Mouse (Mus musculus) cerebellum, adult 18-20 months (tissue): ENCODE results near the gene Ptpra.
A peak's percentile ranks its signal among the peaks of the same experiment; 100 is the strongest.
"Not testable (repeated sequence)": the region's sequence is repeated elsewhere in the genome, so short reads cannot be mapped to it uniquely, and the experiment has no call there.

Source experiments
- DNase-seq, 2 experiments: peaks; one replicate each; pipeline ENCODE4 v3.0.0; 2021

The Ptpra gene

DNA sequence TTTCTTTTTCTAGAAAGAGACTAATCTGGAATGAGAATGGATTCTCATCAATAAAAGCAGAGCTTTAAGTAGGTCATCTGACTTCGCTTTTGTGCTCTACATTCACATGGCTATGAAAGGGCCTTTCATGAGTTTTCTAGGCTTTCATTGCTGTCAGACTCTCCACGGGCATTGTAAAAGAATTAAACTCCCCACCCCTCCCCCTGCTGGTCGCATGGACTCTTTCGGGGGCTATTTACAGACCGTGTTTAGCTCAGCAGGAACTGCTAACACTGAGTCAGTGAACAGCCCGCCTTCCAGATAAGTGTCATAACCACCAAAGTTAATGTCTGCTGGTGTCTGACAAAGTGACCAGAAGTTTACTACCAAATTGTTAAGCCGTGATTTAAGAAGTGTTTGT is 41.5 kb downstream of the Ptpra start:
- DNase-seq = peak in 1 of 2 experiments; percentile 20

DNA sequence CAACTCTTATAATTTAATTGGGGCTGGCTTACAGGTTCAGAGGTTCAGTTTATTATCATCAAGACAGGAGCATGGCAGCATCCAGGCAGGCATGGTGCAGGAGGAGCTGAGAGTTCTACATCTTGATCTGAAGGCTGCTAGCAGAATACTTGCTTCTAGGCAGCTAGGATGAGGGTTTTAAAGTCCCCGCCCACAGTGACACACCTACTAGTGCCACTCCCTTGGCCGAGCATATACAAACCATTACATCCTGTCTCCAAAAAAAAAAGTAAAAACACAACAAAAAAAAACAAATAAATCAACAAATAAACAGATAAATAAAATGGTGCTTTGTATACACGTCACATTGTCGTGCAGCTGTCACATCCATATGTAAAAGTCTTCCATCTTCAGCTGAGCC is 45.0 kb downstream of the Ptpra start:
- DNase-seq = not testable (repeated sequence)

DNA sequence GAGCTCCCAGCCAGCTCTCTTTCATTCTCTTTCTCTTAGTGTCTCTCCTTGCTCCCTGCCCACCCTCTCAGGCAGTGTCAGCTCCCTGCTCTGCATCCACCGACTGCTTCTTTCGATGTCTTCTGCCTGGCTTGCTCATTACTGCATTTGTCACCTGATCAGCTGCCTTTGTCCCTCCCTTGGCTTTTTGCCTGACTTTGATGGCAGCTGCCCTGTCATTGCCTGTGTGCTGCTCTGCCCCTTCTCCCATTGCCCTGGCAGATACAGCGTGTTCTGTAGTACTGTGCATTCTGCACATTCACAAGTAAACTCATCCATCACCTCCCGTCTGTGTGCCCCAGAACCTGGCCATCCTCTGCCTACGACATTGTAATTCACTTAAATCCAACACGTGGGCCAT is 46.0 kb downstream of the Ptpra start:
- peak; percentile 60 to 77 for DNase-seq

GRCm38 (mm10) chr2:130496931-130497330 is 46.9 kb downstream of the Ptpra start:
- DNase-seq = no peak

DNA sequence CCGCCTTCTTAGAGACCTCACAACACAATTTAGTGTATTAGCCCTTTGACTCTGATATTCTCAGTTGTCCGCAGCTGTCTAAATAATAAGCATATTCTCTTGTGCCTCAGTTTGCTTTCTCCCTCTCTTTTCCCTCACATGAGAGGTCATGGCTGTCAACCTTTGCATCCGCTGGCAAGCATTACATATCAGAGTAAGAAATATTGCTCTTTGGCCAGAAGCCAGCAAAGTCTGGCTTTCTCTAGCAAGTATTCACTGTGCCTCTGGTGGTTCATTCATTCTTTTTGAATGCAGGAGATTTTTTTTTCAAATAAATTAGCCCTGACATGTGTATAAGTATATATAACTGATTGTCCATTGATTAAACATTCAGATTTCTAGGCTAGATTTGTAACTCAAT is 49.5 kb downstream of the Ptpra start:
- no peak for DNase-seq

DNA sequence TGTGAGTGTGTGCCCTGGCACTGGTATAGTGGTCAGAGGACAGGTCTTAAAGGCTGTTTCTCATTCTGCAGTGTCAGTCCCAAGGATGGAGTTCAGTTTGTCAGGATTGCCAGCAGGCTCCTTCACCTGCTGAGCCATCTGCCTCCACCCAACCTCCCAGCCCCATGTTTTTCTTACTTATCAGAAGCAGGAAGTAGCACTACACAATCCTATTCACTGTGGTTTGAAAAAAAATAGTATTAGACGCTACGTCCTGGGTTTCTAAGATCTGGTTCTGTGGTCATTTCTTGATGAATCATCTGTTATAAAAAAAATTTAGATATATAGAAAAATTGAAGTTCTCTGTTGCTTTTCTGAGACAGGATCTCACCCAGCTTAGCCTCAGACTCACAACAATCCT is 51.5 kb downstream of the Ptpra start:
- DNase-seq = no peak

GRCm38 (mm10) chr2:130511616-130512015 is 61.5 kb downstream of the Ptpra start:
- not testable (repeated sequence) for DNase-seq

- DNase-seq = no peak
These were observed 63.8 kb downstream of the Ptpra start for GRCm38 (mm10) chr2:130513907-130514306.

- DNase-seq = no peak
These were observed 65.7 kb downstream of the Ptpra start for GRCm38 (mm10) chr2:130515791-130516190.

DNA sequence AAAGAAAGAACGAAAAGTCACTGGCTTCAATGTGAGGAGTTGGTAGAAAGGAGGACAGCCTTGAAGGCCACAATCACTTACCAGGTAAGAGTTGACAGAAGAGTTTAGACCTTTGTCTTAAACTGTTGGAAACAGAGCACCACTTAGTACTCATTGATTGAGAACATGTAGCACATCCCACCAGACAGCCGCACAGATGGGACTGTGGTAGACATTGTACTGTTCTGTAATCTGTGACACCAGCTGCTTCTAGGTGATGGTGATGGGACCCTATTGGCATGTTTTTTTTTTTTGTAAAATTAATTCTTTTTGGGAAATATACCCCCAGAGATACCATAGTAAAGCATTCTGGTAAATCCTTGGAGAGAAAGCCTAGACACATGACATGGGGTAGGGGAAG is 71.8 kb downstream of the Ptpra start:
- no peak for DNase-seq

- DNase-seq = not testable (repeated sequence)
These were observed 75.4 kb downstream of the Ptpra start for GRCm38 (mm10) chr2:130525480-130525879.

- DNase-seq = no peak
These were observed 78.4 kb downstream of the Ptpra start for GRCm38 (mm10) chr2:130528457-130528856.

- DNase-seq = no peak
These were observed 79.2 kb downstream of the Ptpra start for GRCm38 (mm10) chr2:130529290-130529689.

- DNase-seq = no peak
These were observed 79.8 kb downstream of the Ptpra start for GRCm38 (mm10) chr2:130529925-130530324.

DNA sequence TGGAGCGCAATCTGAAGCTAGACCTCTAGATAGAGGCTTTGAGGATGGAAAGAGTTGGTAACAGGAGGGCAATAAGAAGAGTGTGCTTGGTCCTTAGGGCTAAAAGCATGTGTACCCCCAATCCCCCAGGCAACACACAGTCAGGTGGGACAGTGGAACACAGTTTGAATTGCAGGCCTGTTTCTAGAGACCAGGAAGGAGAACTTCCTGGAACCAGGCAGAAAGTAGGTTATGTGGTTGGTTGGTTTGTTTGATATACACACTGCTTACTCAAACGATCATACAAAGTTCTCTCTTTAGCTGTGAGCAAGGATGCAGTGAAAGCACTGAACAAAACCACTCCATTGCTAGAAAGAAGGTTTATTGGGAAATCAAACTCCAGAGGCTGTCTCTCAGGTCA is 82.1 kb downstream of the Ptpra start:
- no peak for DNase-seq

DNA sequence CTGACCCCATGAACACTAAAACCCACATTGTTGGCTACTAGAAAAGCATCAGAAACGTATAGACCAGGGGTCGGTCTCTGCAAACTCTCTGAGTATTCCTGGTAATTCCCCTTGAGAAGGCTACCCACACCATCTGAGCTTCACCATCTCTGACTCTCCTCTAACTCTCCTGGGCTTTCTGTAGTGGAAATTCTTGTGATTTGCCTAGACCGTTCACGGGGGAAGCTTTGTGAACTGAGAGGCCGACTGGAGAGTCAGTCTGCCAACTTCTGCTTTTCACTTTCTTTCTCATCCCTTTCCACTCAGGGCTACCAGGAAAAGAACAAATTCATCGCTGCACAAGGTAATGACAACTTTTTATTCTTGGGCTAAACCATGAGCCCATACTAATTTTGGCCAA is 84.9 kb downstream of the Ptpra start:
- DNase-seq = no peak

DNA sequence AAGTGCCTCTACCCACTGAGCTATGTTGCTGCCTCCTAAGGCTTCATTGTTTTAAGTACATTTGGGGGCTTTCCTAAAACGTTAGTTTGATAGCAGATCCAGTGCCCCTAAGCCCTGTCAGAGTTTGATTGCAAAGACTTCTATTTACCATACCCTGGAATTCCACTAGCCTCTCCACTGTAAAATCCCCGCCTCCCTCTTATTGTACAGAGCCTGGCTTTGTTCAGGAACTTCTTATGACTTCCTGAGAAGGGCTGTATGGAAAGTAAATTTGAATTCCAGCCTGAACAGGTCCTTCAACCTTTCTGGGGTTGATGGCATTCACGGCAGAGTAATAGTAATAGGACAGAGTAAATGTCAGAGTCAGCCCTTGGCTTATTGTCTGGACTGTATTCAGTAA is 86.8 kb downstream of the Ptpra start:
- no peak for DNase-seq

- no peak for DNase-seq
These were observed 88.9 kb downstream of the Ptpra start for GRCm38 (mm10) chr2:130538876-130539546.

DNA sequence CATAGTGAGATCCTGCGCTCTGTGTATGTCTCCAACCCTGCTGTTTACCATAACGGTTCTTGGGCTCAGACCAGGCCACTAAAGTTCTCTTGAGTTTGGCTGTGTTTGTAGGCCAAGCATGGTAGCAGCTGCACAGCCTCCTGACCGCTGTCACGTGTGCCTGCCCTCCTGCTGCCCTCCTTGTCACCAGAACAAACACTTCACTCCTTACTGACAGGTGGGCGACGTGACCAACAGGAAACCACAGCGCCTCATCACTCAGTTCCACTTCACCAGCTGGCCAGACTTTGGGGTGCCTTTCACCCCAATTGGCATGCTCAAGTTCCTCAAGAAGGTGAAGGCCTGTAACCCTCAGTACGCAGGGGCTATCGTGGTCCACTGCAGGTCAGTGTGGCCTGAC is 90.2 kb downstream of the Ptpra start:
- no peak for DNase-seq

- no peak for DNase-seq
These were observed 96.9 kb downstream of the Ptpra start for GRCm38 (mm10) chr2:130546957-130547356.

GRCm38 (mm10) chr2:130554841-130555240 is 104.8 kb downstream of the Ptpra start:
- no peak for DNase-seq

- DNase-seq = no peak
These were observed 106.2 kb downstream of the Ptpra start for GRCm38 (mm10) chr2:130556292-130556691.

DNA sequence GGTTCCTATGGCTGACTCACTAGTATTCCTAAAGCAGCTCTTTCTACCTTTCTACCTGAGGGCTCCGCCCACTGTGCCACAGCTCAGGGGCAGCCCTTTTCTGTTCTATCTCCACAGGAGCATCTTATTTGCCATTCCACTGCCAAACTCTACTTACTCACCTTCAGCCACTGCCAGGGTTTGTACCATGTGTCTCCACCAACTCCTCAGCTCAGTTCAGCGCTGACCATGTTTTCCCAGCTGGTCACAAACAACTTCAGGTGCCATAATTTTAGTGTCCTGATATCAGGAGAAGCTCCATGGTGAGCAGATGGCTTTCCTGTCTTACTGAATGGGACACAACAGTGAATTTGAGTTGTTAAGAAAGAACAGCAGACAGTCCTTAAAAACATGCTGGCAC is 107.4 kb downstream of the Ptpra start:
- DNase-seq = peak; percentile 37 to 47

DNA sequence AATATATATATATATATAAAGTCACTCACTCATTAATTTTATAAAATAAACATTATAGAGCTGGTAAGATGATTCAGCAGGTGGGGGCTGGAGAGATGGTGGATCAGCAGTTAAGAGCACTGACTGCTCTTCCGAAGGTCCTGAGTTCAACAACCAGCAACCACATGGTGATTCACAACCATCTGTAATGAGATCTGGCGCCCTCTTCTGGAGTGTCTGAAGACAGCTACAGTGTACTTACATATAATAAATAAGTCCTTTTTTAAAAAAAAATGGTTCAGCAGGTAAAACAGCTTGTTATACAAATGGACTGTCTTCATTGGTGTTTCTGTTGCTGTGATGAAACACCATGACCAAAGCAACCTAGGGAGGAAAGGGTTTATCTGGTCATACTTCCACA is 107.9 kb downstream of the Ptpra start:
- DNase-seq = no peak
